Mouse (Mus musculus): ENCODE data around the gene Znrd1. TPM values are rescaled to one million over a fixed set of nuclear protein-coding genes. Genes with fewer than 3 reads are reported as not detected.
"Not testable (repeated sequence)": the region's sequence is repeated elsewhere in the genome, so short reads cannot be mapped to it uniquely, and the experiment has no call there.

Znrd1 gene
- polyA plus RNA-seq, 1 experiment from 2014 or later: 40.3 TPM

- no peak overlapping the region for H3K4me3 ChIP-seq
- 58% methylated on average over 3 of the region's 3 CpGs for WGBS
- no peak for ATAC-seq (ENCODE audit: insufficient number of reproducible peaks, low FRiP score)
Measured at GRCm38 (mm10) chr17:36992336-36993104, 34.2 kb upstream of the Znrd1 start.

GRCm38 (mm10) chr17:36990630-36991029 lies 32.3 kb upstream of the Znrd1 start:
- not testable (repeated sequence) for H3K9ac ChIP-seq; H3K36me3 ChIP-seq; H3K4me1 ChIP-seq (replicated peaks); H3K27ac ChIP-seq (ENCODE audit: poor library complexity, severe bottlenecking); H3K9me3 ChIP-seq (replicated peaks); H3K4me2 ChIP-seq; ATAC-seq (ENCODE audit: insufficient number of reproducible peaks, low FRiP score); H3K4me3 ChIP-seq
- 90% methylated on average over 6 of the region's 6 CpGs for WGBS
- H3K27me3 ChIP-seq (replicated peaks): peaks cover 32% of the 10 kb centered on the region

More at GRCm38 (mm10) chr17:36992336-36993104, 34.2 kb upstream of the Znrd1 start:
- H3K36me3 ChIP-seq: no peaks in the 10 kb centered on the region
- no peak overlapping the region for H3K4me2 ChIP-seq
- H3K9me3 ChIP-seq (replicated peaks): no peaks in the 10 kb centered on the region
- H3K27ac ChIP-seq (ENCODE audit: poor library complexity, severe bottlenecking): no peak overlapping the region
- H3K27me3 ChIP-seq (replicated peaks): peaks cover 23% of the 10 kb centered on the region
- no peak overlapping the region for H3K9ac ChIP-seq
- H3K4me1 ChIP-seq (replicated peaks): peaks cover 4% of the 10 kb centered on the region; the same call in 1 of the 2 replicates

GRCm38 (mm10) chr17:36989437-36989836 lies 31.1 kb upstream of the Znrd1 start, which contains the start of gene H2-M5:
H2-M5 (minus strand) TSS chr17:36989537.
- 23% methylated on average over 5 of the region's 5 CpGs for WGBS
- no peak within 1 kb of the TSS for H3K9ac ChIP-seq
- no peak for ATAC-seq (ENCODE audit: insufficient number of reproducible peaks, low FRiP score)

GRCm38 (mm10) chr17:36988475-36988874 lies 30.1 kb upstream of the Znrd1 start:
- Histone ChIP-seq H3K27me3 (replicated peaks) (peaks cover 32% of the 10 kb centered on the region), H3K4me1 (replicated peaks) (peaks cover 4% of the 10 kb centered on the region; the same call in 1 of the 2 replicates), H3K27ac (ENCODE audit: poor library complexity, severe bottlenecking) (no peak overlapping the region), H3K36me3 (no peaks in the 10 kb centered on the region), H3K4me3 (peak overlapping the region; percentile 33), H3K4me2 (peak overlapping the region; percentile 64), H3K9me3 (replicated peaks) (no peaks in the 10 kb centered on the region), H3K9ac (no peak overlapping the region)
- WGBS: 6% methylated on average over 24 of the region's 24 CpGs
- ATAC-seq (ENCODE audit: insufficient number of reproducible peaks, low FRiP score): no peak

More at GRCm38 (mm10) chr17:36989437-36989836, 31.1 kb upstream of the Znrd1 start, which contains the start of gene H2-M5:
- Histone ChIP-seq H3K9me3 (replicated peaks) (no peaks in the 10 kb centered on the region), H3K27ac (ENCODE audit: poor library complexity, severe bottlenecking) (no peak within 1 kb of the TSS), H3K4me1 (replicated peaks) (peaks cover 4% of the 10 kb centered on the region; the same call in 1 of the 2 replicates), H3K36me3 (no peaks in the 10 kb centered on the region), H3K27me3 (replicated peaks) (peaks cover 32% of the 10 kb centered on the region), H3K4me3 (peak within 1 kb of the TSS; percentile 33), H3K4me2 (peak within 1 kb of the TSS; percentile 64)

GRCm38 (mm10) chr17:36982253-36983155 lies 24.1 kb upstream of the Znrd1 start:
- Histone ChIP-seq H3K36me3 (no peaks in the 10 kb centered on the region), H3K4me2 (no peak overlapping the region), H3K27ac (ENCODE audit: poor library complexity, severe bottlenecking) (no peak overlapping the region), H3K4me1 (replicated peaks) (peaks cover 18% of the 10 kb centered on the region; the same call in 1 of the 2 replicates), H3K27me3 (replicated peaks) (peaks cover 19% of the 10 kb centered on the region), H3K4me3 (no peak overlapping the region), H3K9me3 (replicated peaks) (no peaks in the 10 kb centered on the region), H3K9ac (no peak overlapping the region)
- ATAC-seq (ENCODE audit: insufficient number of reproducible peaks, low FRiP score): no peak
- 29% methylated on average over 5 of the region's 5 CpGs for WGBS

GRCm38 (mm10) chr17:36981845-36982244 lies 23.5 kb upstream of the Znrd1 start:
- peak overlapping the region; percentile 66 for H3K4me2 ChIP-seq
- H3K27ac ChIP-seq (ENCODE audit: poor library complexity, severe bottlenecking): no peak overlapping the region
- no peaks in the 10 kb centered on the region for H3K36me3 ChIP-seq
- WGBS: 5% methylated on average over 4 of the region's 4 CpGs
- peak overlapping the region; percentile 39 for H3K4me3 ChIP-seq
- peaks cover 18% of the 10 kb centered on the region; the same call in 1 of the 2 replicates for H3K4me1 ChIP-seq (replicated peaks)
- H3K27me3 ChIP-seq (replicated peaks): peaks cover 14% of the 10 kb centered on the region; the same call in 1 of the 2 replicates
- no peak overlapping the region for H3K9ac ChIP-seq
- H3K9me3 ChIP-seq (replicated peaks): no peaks in the 10 kb centered on the region
- ATAC-seq (ENCODE audit: insufficient number of reproducible peaks, low FRiP score): no peak

GRCm38 (mm10) chr17:36981221-36981813 lies 23.0 kb upstream of the Znrd1 start, which contains the start of gene 2410137M14Rik:
2410137M14Rik (minus strand) TSS chr17:36981237.
- 4% methylated on average over 18 of the region's 18 CpGs for WGBS
- Histone ChIP-seq H3K27me3 (replicated peaks) (peaks cover 10% of the 10 kb centered on the region; the same call in 1 of the 2 replicates), H3K9ac (peak within 1 kb of the TSS; percentile 58; the same call in 1 of the 2 replicates), H3K4me2 (peak within 1 kb of the TSS; percentile 66), H3K9me3 (replicated peaks) (no peaks in the 10 kb centered on the region), H3K4me1 (replicated peaks) (peaks cover 18% of the 10 kb centered on the region; the same call in 1 of the 2 replicates), H3K36me3 (no peaks in the 10 kb centered on the region), H3K27ac (ENCODE audit: poor library complexity, severe bottlenecking) (no peak within 1 kb of the TSS), H3K4me3 (peak within 1 kb of the TSS; percentile 39)
- peak; percentile 39; the same call in 1 of the 2 replicates for ATAC-seq (ENCODE audit: insufficient number of reproducible peaks, low FRiP score)

- H3K4me1 ChIP-seq (replicated peaks): no peaks in the 10 kb centered on the region
- H3K27me3 ChIP-seq (replicated peaks): 0 out of 2 replicates have a peak, but pooled peaks cover under 1% of the 10 kb centered on the region
- no peak overlapping the region for H3K4me3 ChIP-seq
- no peak overlapping the region for H3K9ac ChIP-seq
- no peaks in the 10 kb centered on the region for H3K9me3 ChIP-seq (replicated peaks)
- no peak for ATAC-seq (ENCODE audit: insufficient number of reproducible peaks, low FRiP score)
- H3K4me2 ChIP-seq: no peak overlapping the region
- H3K36me3 ChIP-seq: no peaks in the 10 kb centered on the region
- 68% methylated on average over 8 of the region's 8 CpGs for WGBS
- H3K27ac ChIP-seq (ENCODE audit: poor library complexity, severe bottlenecking): no peak overlapping the region
Measured at GRCm38 (mm10) chr17:36973271-36973787, 15.0 kb upstream of the Znrd1 start.

GRCm38 (mm10) chr17:36972791-36973190 lies 14.4 kb upstream of the Znrd1 start:
- Histone ChIP-seq H3K4me1 (replicated peaks) (no peaks in the 10 kb centered on the region), H3K9ac (no peak overlapping the region), H3K27me3 (replicated peaks) (no peaks in the 10 kb centered on the region), H3K4me2 (no peak overlapping the region), H3K9me3 (replicated peaks) (no peaks in the 10 kb centered on the region), H3K27ac (ENCODE audit: poor library complexity, severe bottlenecking) (no peak overlapping the region), H3K36me3 (no peaks in the 10 kb centered on the region), H3K4me3 (no peak overlapping the region)
- WGBS: 70% methylated on average over 3 of the region's 3 CpGs
- ATAC-seq (ENCODE audit: insufficient number of reproducible peaks, low FRiP score): no peak

GRCm38 (mm10) chr17:36971172-36971850 lies 13.0 kb upstream of the Znrd1 start:
- Histone ChIP-seq H3K4me1 (replicated peaks) (no peaks in the 10 kb centered on the region), H3K27me3 (replicated peaks) (no peaks in the 10 kb centered on the region), H3K9ac (no peak overlapping the region), H3K4me2 (no peak overlapping the region), H3K9me3 (replicated peaks) (no peaks in the 10 kb centered on the region), H3K27ac (ENCODE audit: poor library complexity, severe bottlenecking) (no peak overlapping the region), H3K4me3 (no peak overlapping the region), H3K36me3 (no peaks in the 10 kb centered on the region)
- 87% methylated on average over 6 of the region's 6 CpGs for WGBS
- ATAC-seq (ENCODE audit: insufficient number of reproducible peaks, low FRiP score): no peak

Measured in heart, embryonic 12.5 days (tissue).